Mouse (Mus musculus) heart, adult 9 months (tissue): ENCODE measurements around the gene Kti12.
A peak's percentile ranks its signal among the peaks of the same experiment; 100 is the strongest.

ENCODE experiments used
- DNase-seq, 2 experiments: peaks; one replicate each; pipeline ENCODE4 v3.0.0; 2022; ENCODE audit warnings: low spot score in 2 of 2

Kti12 gene

GRCm38 (mm10) chr4:108869730-108870374 is 22.3 kb downstream of the Kti12 start:
- peak; percentile 57 to 80 for DNase-seq

GRCm38 (mm10) chr4:108873746-108874145 is 26.2 kb downstream of the Kti12 start:
- DNase-seq = no peak

GRCm38 (mm10) chr4:108877901-108878300 is 30.3 kb downstream of the Kti12 start:
- DNase-seq = no peak

DNA sequence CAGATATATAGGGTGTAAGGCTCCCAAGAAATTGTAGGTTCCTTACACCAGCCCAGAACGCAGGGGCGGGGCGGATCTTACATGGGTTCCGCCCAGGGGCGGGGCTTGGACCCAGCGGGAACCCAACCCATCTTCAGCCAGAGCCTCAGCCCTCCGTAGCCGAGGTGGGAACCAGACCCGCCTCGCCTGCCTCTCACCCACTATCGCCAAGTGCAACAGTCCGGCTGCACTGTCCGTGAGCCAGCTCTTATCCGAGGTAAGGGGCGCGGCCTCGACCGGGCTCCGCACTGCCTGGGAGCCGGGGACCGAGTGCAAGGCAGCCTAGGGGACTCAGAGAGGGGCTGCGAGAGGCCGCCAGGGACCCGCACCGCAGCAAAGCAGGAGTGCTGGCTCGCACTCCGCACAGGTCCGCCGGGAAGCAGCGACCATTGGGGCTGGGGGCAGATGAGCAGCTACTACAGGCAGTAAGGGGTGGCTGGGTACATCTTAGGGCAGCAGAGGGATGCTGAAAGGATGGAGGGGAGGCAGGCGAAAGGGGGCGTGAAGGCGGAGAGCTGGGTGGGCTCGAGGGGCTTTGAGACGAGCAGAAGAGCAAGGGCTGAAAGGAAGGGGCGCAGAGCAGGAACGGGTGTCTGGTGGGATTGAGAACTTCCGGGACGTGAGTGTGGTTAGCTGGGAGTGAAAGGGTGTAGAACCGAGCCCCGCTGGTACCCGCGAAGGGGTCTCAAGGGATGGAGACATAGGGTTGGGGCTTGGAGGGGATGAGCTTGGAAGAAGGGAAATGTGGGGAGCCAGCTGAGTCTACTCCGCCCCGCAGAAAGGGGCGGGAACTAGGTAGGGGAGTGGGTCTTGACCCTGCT is 31.6 kb downstream of the Kti12 start, which contains the start of gene Rab3b:
TSS of gene Rab3b (plus strand) at position 101 of the 860 bp plus-strand sequence.
- DNase-seq = peak; percentile 3 to 6

DNA sequence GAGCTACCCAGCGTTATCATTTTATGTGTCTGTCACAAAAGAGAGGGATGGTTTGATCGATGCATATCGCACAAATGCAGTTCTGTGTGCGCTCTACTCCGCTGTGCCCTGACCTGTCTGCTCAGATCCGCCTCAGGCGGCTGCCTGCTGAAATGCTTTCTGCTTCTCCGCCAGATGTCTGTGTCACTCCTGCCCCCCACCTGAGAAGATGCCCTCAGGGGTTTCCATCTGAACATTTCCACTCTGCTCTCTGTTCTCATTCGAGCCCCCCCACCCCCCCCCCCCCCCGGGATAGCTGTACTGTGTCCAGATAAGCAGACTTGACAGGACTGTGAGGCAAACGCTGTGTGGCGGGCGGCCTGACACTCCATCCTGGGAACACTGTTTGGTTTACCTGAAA is 36.2 kb downstream of the Kti12 start:
- no peak for DNase-seq

DNA sequence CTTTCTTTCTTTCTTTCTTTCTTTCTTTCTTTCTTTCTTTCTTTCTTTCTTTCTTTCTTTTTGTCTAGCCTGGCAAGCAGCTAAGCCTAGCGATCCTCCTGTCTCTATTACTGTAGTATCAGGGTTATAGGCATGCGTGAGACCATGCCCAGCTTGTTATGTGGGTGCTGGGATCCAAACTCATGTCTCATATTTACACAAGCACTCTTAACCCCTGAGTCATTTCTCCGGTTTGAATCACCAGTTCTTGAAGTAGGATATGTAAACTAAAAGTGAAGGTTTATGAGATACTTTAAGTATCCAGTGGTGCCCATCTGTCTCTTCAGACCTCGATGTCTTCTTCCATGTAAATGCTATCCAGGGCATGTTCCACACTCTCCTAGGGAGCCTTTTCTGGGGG is 39.9 kb downstream of the Kti12 start:
- DNase-seq = no peak

- no peak for DNase-seq
These were observed 43.3 kb downstream of the Kti12 start for GRCm38 (mm10) chr4:108890876-108891275.
